Mouse (Mus musculus) testis, adult 2 months (tissue): ENCODE measurements around the gene Clmn. TPM values are rescaled to one million over a fixed set of nuclear protein-coding genes. Genes with fewer than 3 reads are reported as not detected.
"Not testable (repeated sequence)": the region's sequence is repeated elsewhere in the genome, so short reads cannot be mapped to it uniquely, and the experiment has no call there.

Experiments used
- H3K27ac ChIP-seq: fragments of 200-500 bp; 2 replicates; pipeline ENCODE4 v1.5.1; 2012; ENCODE audit warnings: low read depth, low read length; ENCODE audit not compliant: control insufficient read depth, insufficient read depth
- H3K27me3 ChIP-seq: fragments of 200-500 bp; 2 replicates; pipeline ENCODE4 v1.6.1; 2012; ENCODE audit warnings: mild to moderate bottlenecking, low read length, moderate library complexity; ENCODE audit not compliant: control insufficient read depth, insufficient read depth
- H3K36me3 ChIP-seq: fragments of 200-500 bp; 2 replicates; pipeline ENCODE4 v1.6.1; 2012; ENCODE audit warnings: mild to moderate bottlenecking, low read length; ENCODE audit not compliant: control insufficient read depth, insufficient read depth
- H3K4me1 ChIP-seq: fragments of 200-500 bp; 2 replicates; pipeline ENCODE4 v1.6.1; 2012; ENCODE audit warnings: low read length; ENCODE audit not compliant: control insufficient read depth, insufficient read depth
- H3K4me3 ChIP-seq: fragments of 200-500 bp; 2 replicates; pipeline ENCODE4 v1.5.1; 2012; ENCODE audit warnings: low read depth, mild to moderate bottlenecking, low read length, moderate library complexity, mixed read lengths; ENCODE audit not compliant: control insufficient read depth
- CTCF ChIP-seq: fragments of 200-500 bp; IDR thresholded peaks from 2 replicates; pipeline ENCODE4 v1.5.1; 2012; ENCODE audit warnings: low read depth, mild to moderate bottlenecking, inconsistent platforms, low read length, moderate library complexity; ENCODE audit not compliant: control insufficient read depth, insufficient read depth, insufficient replicate concordance
- POLR2A ChIP-seq: fragments of 200-500 bp; IDR thresholded peaks from 2 replicates; pipeline ENCODE4 v1.6.1; 2012; ENCODE audit warnings: low read depth, mild to moderate bottlenecking, inconsistent platforms, low read length, moderate library complexity; ENCODE audit not compliant: control insufficient read depth
- polyA plus RNA-seq: library from polyadenylated mRNA; depleted of rRNA; stranded (reverse); fragments of >200 nt; gene quantifications from 2 replicates; pipeline ENCODE4 v1.2.3, GENCODE M21; 2012

Gene Clmn
- polyA plus RNA-seq, 1 experiment = 119 TPM

GRCm38 (mm10) chr12:104829596-104830282 lies 35.1 kb downstream of the Clmn start:
- Histone ChIP-seq H3K4me1 (no peaks in the 10 kb centered on the region), H3K27ac (no peak overlapping the region)
- TF ChIP-seq POLR2A (no peak), CTCF (peak; percentile 41; the same call in 1 of the 2 replicates)

GRCm38 (mm10) chr12:104828986-104829385 lies 35.9 kb downstream of the Clmn start:
- H3K27ac ChIP-seq, H3K4me3 ChIP-seq, H3K36me3 ChIP-seq, H3K4me1 ChIP-seq, H3K27me3 ChIP-seq: not testable (repeated sequence)

More at GRCm38 (mm10) chr12:104829596-104830282, 35.1 kb downstream of the Clmn start:
- Histone ChIP-seq H3K4me3 (no peak overlapping the region), H3K27me3 (no peaks in the 10 kb centered on the region), H3K36me3 (no peaks in the 10 kb centered on the region)

- Histone ChIP-seq H3K27ac (no peak overlapping the region), H3K36me3 (no peaks in the 10 kb centered on the region), H3K4me3 (no peak overlapping the region), H3K27me3 (no peaks in the 10 kb centered on the region), H3K4me1 (no peaks in the 10 kb centered on the region)
- TF ChIP-seq CTCF (no peak), POLR2A (no peak)
Measured at GRCm38 (mm10) chr12:104827721-104828120, 37.2 kb downstream of the Clmn start.

GRCm38 (mm10) chr12:104824907-104825267 lies 40.0 kb downstream of the Clmn start:
- Histone ChIP-seq H3K27me3 (no peaks in the 10 kb centered on the region), H3K27ac (no peak overlapping the region), H3K36me3 (no peaks in the 10 kb centered on the region), H3K4me3 (no peak overlapping the region), H3K4me1 (no peaks in the 10 kb centered on the region; the same call in 1 of the 2 replicates)
- TF ChIP-seq POLR2A = no peak
- no peak for TF ChIP-seq CTCF

GRCm38 (mm10) chr12:104824244-104824906 lies 40.5 kb downstream of the Clmn start:
- TF ChIP-seq POLR2A = no peak
- no peak for TF ChIP-seq CTCF
- Histone ChIP-seq H3K4me1 (no peaks in the 10 kb centered on the region; the same call in 1 of the 2 replicates), H3K27ac (no peak overlapping the region), H3K4me3 (no peak overlapping the region), H3K36me3 (no peaks in the 10 kb centered on the region), H3K27me3 (no peaks in the 10 kb centered on the region)

GRCm38 (mm10) chr12:104823722-104824121 lies 41.2 kb downstream of the Clmn start:
- H3K27me3 ChIP-seq = no peaks in the 10 kb centered on the region

GRCm38 (mm10) chr12:104822838-104823599 lies 41.9 kb downstream of the Clmn start:
- Histone ChIP-seq H3K36me3 (no peaks in the 10 kb centered on the region), H3K27ac (no peak overlapping the region), H3K4me3 (no peak overlapping the region), H3K27me3 (no peaks in the 10 kb centered on the region), H3K4me1 (no peaks in the 10 kb centered on the region; the same call in 1 of the 2 replicates)
- TF ChIP-seq CTCF = no peak
- TF ChIP-seq POLR2A = no peak

More at GRCm38 (mm10) chr12:104823722-104824121, 41.2 kb downstream of the Clmn start:
- no peak for TF ChIP-seq CTCF
- no peak for TF ChIP-seq POLR2A
- Histone ChIP-seq H3K27ac (no peak overlapping the region), H3K4me1 (no peaks in the 10 kb centered on the region; the same call in 1 of the 2 replicates), H3K4me3 (no peak overlapping the region), H3K36me3 (no peaks in the 10 kb centered on the region)
